Mouse (Mus musculus) kidney, adult 9 months (tissue): ENCODE measurements around the gene Map10.

Source experiments
- DNase-seq: peaks from one replicate; pipeline ENCODE4 v3.0.0; 2022

Map10 gene

GRCm38 (mm10) chr8:125671371-125671770, 1.8 kb downstream of the Map10 start:
- no peak for DNase-seq

- peak; percentile 71 for DNase-seq
Observed at GRCm38 (mm10) chr8:125675796-125676195, 6.2 kb downstream of the Map10 start.

GRCm38 (mm10) chr8:125677484-125677883, 7.9 kb downstream of the Map10 start:
- peak; percentile 12 for DNase-seq

GRCm38 (mm10) chr8:125678854-125679648, 9.4 kb downstream of the Map10 start:
- DNase-seq = peak; percentile 38

GRCm38 (mm10) chr8:125680851-125681408, 11.3 kb downstream of the Map10 start:
- no peak for DNase-seq

- no peak for DNase-seq
Observed at GRCm38 (mm10) chr8:125685216-125685760, 15.7 kb downstream of the Map10 start.

GRCm38 (mm10) chr8:125686221-125686865, 16.7 kb downstream of the Map10 start:
- peak; percentile 71 for DNase-seq

GRCm38 (mm10) chr8:125690166-125690915, 20.7 kb downstream of the Map10 start:
- DNase-seq = no peak

- no peak for DNase-seq
Observed at GRCm38 (mm10) chr8:125690961-125691360, 21.3 kb downstream of the Map10 start.

GRCm38 (mm10) chr8:125692447-125692846, 22.8 kb downstream of the Map10 start:
- DNase-seq = no peak

- no peak for DNase-seq
Observed at GRCm38 (mm10) chr8:125693197-125693596, 23.6 kb downstream of the Map10 start.

- DNase-seq = no peak
Observed at GRCm38 (mm10) chr8:125695951-125696350, 26.3 kb downstream of the Map10 start.

- DNase-seq = no peak
Observed at GRCm38 (mm10) chr8:125699391-125700025, 29.9 kb downstream of the Map10 start.

- DNase-seq = no peak
Observed at GRCm38 (mm10) chr8:125700407-125700806, 30.8 kb downstream of the Map10 start.

- DNase-seq = no peak
Observed at GRCm38 (mm10) chr8:125702868-125703473, 33.4 kb downstream of the Map10 start.

- DNase-seq = no peak
Observed at GRCm38 (mm10) chr8:125704434-125704833, 34.8 kb downstream of the Map10 start.

GRCm38 (mm10) chr8:125705816-125706215, 36.2 kb downstream of the Map10 start:
- DNase-seq = no peak

GRCm38 (mm10) chr8:125709171-125709570, 39.6 kb downstream of the Map10 start:
- DNase-seq = peak; percentile 66

- no peak for DNase-seq
Observed at GRCm38 (mm10) chr8:125711514-125711913, 41.9 kb downstream of the Map10 start.

GRCm38 (mm10) chr8:125716211-125716610, 46.6 kb downstream of the Map10 start:
- no peak for DNase-seq

- peak; percentile 67 for DNase-seq
Observed at GRCm38 (mm10) chr8:125716613-125717012, 47.0 kb downstream of the Map10 start.

- DNase-seq = no peak
Observed at GRCm38 (mm10) chr8:125718914-125719313, 49.3 kb downstream of the Map10 start.
